Mouse (Mus musculus): ENCODE data around the gene Ssc4d. TPM values are rescaled to one million over a fixed set of nuclear protein-coding genes. Genes with fewer than 3 reads are reported as not detected.

Ssc4d gene
- polyA plus RNA-seq, 1 experiment from 2014 or later = 3.5 TPM

GRCm38 (mm10) chr5:135916601-135917000 is 57.7 kb downstream of the Ssc4d start:
- Histone ChIP-seq H3K36me3 (peaks cover 40% of the 10 kb centered on the region), H3K4me2 (no peak overlapping the region), H3K9me3 (no peaks in the 10 kb centered on the region), H3K9ac (no peak overlapping the region), H3K4me3 (no peak overlapping the region), H3K27ac (no peak overlapping the region), H3K4me1 (peaks cover 9% of the 10 kb centered on the region; the same call in 1 of the 2 replicates), H3K27me3 (no peaks in the 10 kb centered on the region)
- 80% methylated on average over 3 of the region's 3 CpGs for WGBS
- ATAC-seq (ENCODE audit: borderline replicate concordance, extremely low read depth, low FRiP score, low TSS enrichment) = no peak

GRCm38 (mm10) chr5:135916051-135916565 is 58.2 kb downstream of the Ssc4d start:
- Histone ChIP-seq H3K36me3 (peaks cover 40% of the 10 kb centered on the region), H3K27me3 (no peaks in the 10 kb centered on the region)
- 69% methylated on average over 6 of the region's 6 CpGs for WGBS

GRCm38 (mm10) chr5:135914156-135914555 is 60.2 kb downstream of the Ssc4d start:
- H3K4me1 ChIP-seq = peaks cover 10% of the 10 kb centered on the region
- H3K4me3 ChIP-seq = no peak overlapping the region
- no peaks in the 10 kb centered on the region for H3K9me3 ChIP-seq
- H3K27me3 ChIP-seq = no peaks in the 10 kb centered on the region
- no peak overlapping the region for H3K9ac ChIP-seq
- 73% methylated on average over 6 of the region's 6 CpGs for WGBS
- no peak overlapping the region for H3K27ac ChIP-seq
- ATAC-seq (ENCODE audit: borderline replicate concordance, extremely low read depth, low FRiP score, low TSS enrichment) = 0 out of 2 replicates have a peak, but pooled peaks have one; percentile 25
- H3K36me3 ChIP-seq = peaks cover 43% of the 10 kb centered on the region
- no peak overlapping the region for H3K4me2 ChIP-seq

More at GRCm38 (mm10) chr5:135916051-135916565, 58.2 kb downstream of the Ssc4d start:
- H3K4me2 ChIP-seq = no peak overlapping the region
- no peak overlapping the region for H3K9ac ChIP-seq
- ATAC-seq (ENCODE audit: borderline replicate concordance, extremely low read depth, low FRiP score, low TSS enrichment) = no peak
- H3K4me1 ChIP-seq = peaks cover 9% of the 10 kb centered on the region; the same call in 1 of the 2 replicates
- H3K27ac ChIP-seq = no peak overlapping the region
- no peak overlapping the region for H3K4me3 ChIP-seq
- no peaks in the 10 kb centered on the region for H3K9me3 ChIP-seq

- Histone ChIP-seq H3K9ac (no peak overlapping the region), H3K4me1 (peaks cover 13% of the 10 kb centered on the region), H3K9me3 (no peaks in the 10 kb centered on the region), H3K4me2 (no peak overlapping the region), H3K27me3 (no peaks in the 10 kb centered on the region), H3K27ac (no peak overlapping the region), H3K4me3 (no peak overlapping the region), H3K36me3 (peaks cover 41% of the 10 kb centered on the region)
- no peak for ATAC-seq (ENCODE audit: borderline replicate concordance, extremely low read depth, low FRiP score, low TSS enrichment)
- WGBS = 64% methylated on average over 5 of the region's 5 CpGs
These were observed 61.1 kb downstream of the Ssc4d start for GRCm38 (mm10) chr5:135913201-135913600.

GRCm38 (mm10) chr5:135911633-135912220 is 62.6 kb downstream of the Ssc4d start:
- no peak for ATAC-seq (ENCODE audit: borderline replicate concordance, extremely low read depth, low FRiP score, low TSS enrichment)
- H3K27me3 ChIP-seq = no peaks in the 10 kb centered on the region
- no peak overlapping the region for H3K9ac ChIP-seq
- peaks cover 24% of the 10 kb centered on the region for H3K4me1 ChIP-seq
- 82% methylated on average over 11 of the region's 11 CpGs for WGBS
- H3K9me3 ChIP-seq = no peaks in the 10 kb centered on the region
- H3K4me3 ChIP-seq = no peak overlapping the region
- no peak overlapping the region for H3K27ac ChIP-seq
- H3K4me2 ChIP-seq = no peak overlapping the region
- H3K36me3 ChIP-seq = peaks cover 47% of the 10 kb centered on the region

GRCm38 (mm10) chr5:135910813-135911212 is 63.5 kb downstream of the Ssc4d start:
- no peak overlapping the region for H3K4me2 ChIP-seq
- WGBS = 85% methylated on average over 25 of the region's 25 CpGs
- H3K27ac ChIP-seq = no peak overlapping the region
- H3K4me3 ChIP-seq = no peak overlapping the region
- no peak for ATAC-seq (ENCODE audit: borderline replicate concordance, extremely low read depth, low FRiP score, low TSS enrichment)
- H3K36me3 ChIP-seq = peaks cover 47% of the 10 kb centered on the region
- peaks cover 30% of the 10 kb centered on the region for H3K4me1 ChIP-seq
- no peaks in the 10 kb centered on the region for H3K27me3 ChIP-seq
- no peak overlapping the region for H3K9ac ChIP-seq
- H3K9me3 ChIP-seq = no peaks in the 10 kb centered on the region

Other genes with a start within 250 kb of the Ssc4d start
- 37.7 and 38.3 TPM in 2 replicates for gene Tmem120a, start 230.1 kb downstream of the Ssc4d start, polyA plus RNA-seq (2015; fragmentation: Nextera tagmentation; extraction: Ambion mirVana)
- gene Styxl1, start 196.1 kb downstream of the Ssc4d start, polyA plus RNA-seq (2015; fragmentation: Nextera tagmentation; extraction: Ambion mirVana) = 0.24 and 0.57 TPM in 2 replicates
- 452 and 462 TPM in 2 replicates for gene Mdh2, start 196.1 kb downstream of the Ssc4d start, polyA plus RNA-seq (2015; fragmentation: Nextera tagmentation; extraction: Ambion mirVana)
- gene Srrm3, start 167.6 kb downstream of the Ssc4d start, polyA plus RNA-seq (2015; fragmentation: Nextera tagmentation; extraction: Ambion mirVana) = 0.20 and 0.64 TPM in 2 replicates
- 114 and 129 TPM in 2 replicates for gene Hspb1, start 86.6 kb downstream of the Ssc4d start, polyA plus RNA-seq (2015; fragmentation: Nextera tagmentation; extraction: Ambion mirVana)
- 144 and 156 TPM in 2 replicates for gene Ywhag, start 39.9 kb downstream of the Ssc4d start, polyA plus RNA-seq (2015; fragmentation: Nextera tagmentation; extraction: Ambion mirVana)
- not detected in 2 replicates for gene Zp3, start 5.6 kb upstream of the Ssc4d start, polyA plus RNA-seq (2015; fragmentation: Nextera tagmentation; extraction: Ambion mirVana)
- gene Dtx2, start 20.3 kb upstream of the Ssc4d start, polyA plus RNA-seq (2015; fragmentation: Nextera tagmentation; extraction: Ambion mirVana) = 23.8 TPM in 2 replicates
- gene Upk3b, start 64.0 kb upstream of the Ssc4d start, polyA plus RNA-seq (2015; fragmentation: Nextera tagmentation; extraction: Ambion mirVana) = 22.5 and 27.8 TPM in 2 replicates
- gene Upk3bl, start 80.0 kb upstream of the Ssc4d start, polyA plus RNA-seq (2015; fragmentation: Nextera tagmentation; extraction: Ambion mirVana) = 4.2 and 5.1 TPM in 2 replicates
- gene Rasa4, start 109.4 kb upstream of the Ssc4d start, polyA plus RNA-seq (2015; fragmentation: Nextera tagmentation; extraction: Ambion mirVana) = 2.6 and 4.1 TPM in 2 replicates
- gene Polr2j, start 142.1 kb upstream of the Ssc4d start, polyA plus RNA-seq (2015; fragmentation: Nextera tagmentation; extraction: Ambion mirVana) = 198 and 223 TPM in 2 replicates
- gene Lrwd1, start 161.5 kb upstream of the Ssc4d start, polyA plus RNA-seq (2015; fragmentation: Nextera tagmentation; extraction: Ambion mirVana) = 36.7 and 37.5 TPM in 2 replicates
- 15.4 and 18.0 TPM in 2 replicates for gene Alkbh4, start 161.6 kb upstream of the Ssc4d start, polyA plus RNA-seq (2015; fragmentation: Nextera tagmentation; extraction: Ambion mirVana)
- 7.7 and 8.3 TPM in 2 replicates for gene Orai2, start 196.2 kb upstream of the Ssc4d start, polyA plus RNA-seq (2015; fragmentation: Nextera tagmentation; extraction: Ambion mirVana)
- gene Prkrip1, start 224.4 kb upstream of the Ssc4d start, polyA plus RNA-seq (2015; fragmentation: Nextera tagmentation; extraction: Ambion mirVana) = 37.7 and 42.8 TPM in 2 replicates

All from lung, embryonic 15.5 days (tissue).